Comparison of ENCODE assay signal across 14 mouse cellular contexts in genomic region chr5:41392137-41392554, GRCm38 (mm10).
A peak's percentile ranks its signal among the peaks of the same experiment; 100 is the strongest.
DNase-seq lines count a peak whose midpoint lies in the region; ATAC-seq lines count a peak whose summit lies in the region.
"Had no signal": no experiment of that assay in that cellular context is flagged by ENCODE, and none has a peak within 500 bp of the region (broad histone marks: within the 10 kb centered on the region; RNA-seq: fewer than 3 reads in every experiment).

No protein-coding gene starts in this region.

- H3K9ac ChIP-seq in hindbrain, embryonic 14.5 days: no peak overlapping the region
- H3K9ac ChIP-seq in hindbrain, embryonic 16.5 days (ENCODE audit: low read depth, low read length): no peak overlapping the region
- H3K9ac ChIP-seq in forebrain, embryonic 13.5 days: 0 out of 2 replicates have a peak overlapping the region, but pooled peaks have one; percentile 12
- no peak overlapping the region for H3K9ac ChIP-seq in limb, embryonic 12.5 days (replicated peaks)
- H3K9ac ChIP-seq: embryonic facial prominence, embryonic 15.5 days; liver, embryonic 14.5 days had no signal

- H3K27me3 ChIP-seq in hindbrain, embryonic 14.5 days (ENCODE audit: control insufficient read depth, insufficient read depth, low read length): no peaks in the 10 kb centered on the region
- no peaks in the 10 kb centered on the region for H3K27me3 ChIP-seq in hindbrain, embryonic 16.5 days (replicated peaks; ENCODE audit: control insufficient read depth, insufficient read depth, low read length)
- no peaks in the 10 kb centered on the region for H3K27me3 ChIP-seq in forebrain, embryonic 13.5 days
- H3K27me3 ChIP-seq in limb, embryonic 12.5 days: no peaks in the 10 kb centered on the region
- H3K27me3 ChIP-seq: embryonic facial prominence, embryonic 15.5 days had no signal

- H3K4me2 ChIP-seq in hindbrain, embryonic 14.5 days (replicated peaks): no peak overlapping the region
- H3K4me2 ChIP-seq in hindbrain, embryonic 16.5 days (ENCODE audit: low read length): no peak overlapping the region
- peak overlapping the region; percentile 35 for H3K4me2 ChIP-seq in forebrain, embryonic 13.5 days
- 0 out of 2 replicates have a peak overlapping the region, but pooled peaks have one; percentile 10 for H3K4me2 ChIP-seq in limb, embryonic 12.5 days
- H3K4me2 ChIP-seq: embryonic facial prominence, embryonic 15.5 days had no signal

- H3K4me1 ChIP-seq in hindbrain, embryonic 14.5 days (replicated peaks; ENCODE audit: control insufficient read depth, insufficient read depth, low read length): no peaks in the 10 kb centered on the region
- no peaks in the 10 kb centered on the region for H3K4me1 ChIP-seq in hindbrain, embryonic 16.5 days (ENCODE audit: control insufficient read depth, insufficient read depth, low read depth, low read length)
- peaks cover 16% of the 10 kb centered on the region for H3K4me1 ChIP-seq in forebrain, embryonic 13.5 days
- peaks cover 9% of the 10 kb centered on the region; the same call in 1 of the 2 replicates for H3K4me1 ChIP-seq in limb, embryonic 12.5 days (replicated peaks)
- H3K4me1 ChIP-seq: embryonic facial prominence, embryonic 15.5 days had no signal

- WGBS in hindbrain, embryonic 14.5 days: 66% methylated on average over 9 of the region's 9 CpGs
- 62% methylated on average over 9 of the region's 9 CpGs for WGBS in hindbrain, embryonic 16.5 days
- WGBS in forebrain, embryonic 13.5 days: 27% methylated on average over 9 of the region's 9 CpGs
- WGBS in limb, embryonic 12.5 days: 30% methylated on average over 9 of the region's 9 CpGs

- H3K9me3 ChIP-seq in hindbrain, embryonic 14.5 days (ENCODE audit: control insufficient read depth, low read length): no peaks in the 10 kb centered on the region
- H3K9me3 ChIP-seq in hindbrain, embryonic 16.5 days (ENCODE audit: control insufficient read depth, low read length): no peaks in the 10 kb centered on the region
- no peaks in the 10 kb centered on the region for H3K9me3 ChIP-seq in forebrain, embryonic 13.5 days (replicated peaks)
- no peaks in the 10 kb centered on the region for H3K9me3 ChIP-seq in limb, embryonic 12.5 days
- H3K9me3 ChIP-seq: embryonic facial prominence, embryonic 15.5 days had no signal

- peak; percentile 51 for ATAC-seq in hindbrain, embryonic 14.5 days (ENCODE audit: low FRiP score)
- ATAC-seq in hindbrain, embryonic 16.5 days: no peak
- ATAC-seq in forebrain, embryonic 13.5 days: peak; percentile 77
- ATAC-seq in limb, embryonic 12.5 days (ENCODE audit: insufficient number of reproducible peaks, insufficient read depth, low FRiP score, low TSS enrichment, low read depth): peak; percentile 60

- no peak for DNase-seq in hindbrain, embryonic 14.5 days (ENCODE audit: low spot score)
- DNase-seq in retina, embryonic 14.5 days (ENCODE audit: low spot score): peak; percentile 37
- DNase-seq in kidney, adult 9 months: no peak
- DNase-seq in cerebellum, postnatal 4 days (ENCODE audit: low spot score in 2 of 2): no peak
- DNase-seq: adrenal gland, postnatal 36 days; B cell, adult 2 months; cerebellum, adult 9-10 months; gastrocnemius, postnatal 10 days; kidney, adult 8-10 months had no signal

- H3K4me3 ChIP-seq in hindbrain, embryonic 14.5 days (replicated peaks; ENCODE audit: low read length): no peak overlapping the region
- no peak overlapping the region for H3K4me3 ChIP-seq in hindbrain, embryonic 16.5 days (ENCODE audit: low read length)
- H3K4me3 ChIP-seq in forebrain, embryonic 13.5 days: no peak overlapping the region
- no peak overlapping the region for H3K4me3 ChIP-seq in limb, embryonic 12.5 days (replicated peaks)
- H3K4me3 ChIP-seq: embryonic facial prominence, embryonic 15.5 days had no signal

- H3K27ac ChIP-seq in hindbrain, embryonic 14.5 days: no peak overlapping the region
- H3K27ac ChIP-seq in hindbrain, embryonic 16.5 days (ENCODE audit: low read depth, low read length): no peak overlapping the region
- peak overlapping the region; percentile 70 for H3K27ac ChIP-seq in forebrain, embryonic 13.5 days
- peak overlapping the region; percentile 64 for H3K27ac ChIP-seq in limb, embryonic 12.5 days
- H3K27ac ChIP-seq: embryonic facial prominence, embryonic 15.5 days; liver, embryonic 14.5 days had no signal

- no peaks in the 10 kb centered on the region for H3K36me3 ChIP-seq in hindbrain, embryonic 14.5 days (replicated peaks; ENCODE audit: control insufficient read depth, insufficient read depth)
- H3K36me3 ChIP-seq in hindbrain, embryonic 16.5 days (ENCODE audit: control insufficient read depth, insufficient read depth, low read length): no peaks in the 10 kb centered on the region
- no peaks in the 10 kb centered on the region for H3K36me3 ChIP-seq in forebrain, embryonic 13.5 days (ENCODE audit: poor library complexity, severe bottlenecking)
- H3K36me3 ChIP-seq in limb, embryonic 12.5 days: no peaks in the 10 kb centered on the region
- H3K36me3 ChIP-seq: embryonic facial prominence, embryonic 15.5 days had no signal

Comparison
In these comparisons a context has a peak if more than half of its experiments do, and no peak if none do; other contexts are left out.
1. H3K27ac ChIP-seq: peak in forebrain, embryonic 13.5 days (single experiment) and limb, embryonic 12.5 days (single experiment); none in hindbrain, embryonic 14.5 days (single experiment) and hindbrain, embryonic 16.5 days (single experiment).
2. H3K4me2 ChIP-seq: peak in forebrain, embryonic 13.5 days (single experiment) and limb, embryonic 12.5 days (single experiment); none in hindbrain, embryonic 14.5 days (single experiment) and hindbrain, embryonic 16.5 days (single experiment).